Mouse (Mus musculus): ENCODE data around the gene Rab3gap1. TPM values are rescaled to one million over a fixed set of nuclear protein-coding genes. Genes with fewer than 3 reads are reported as not detected.
A peak's percentile ranks its signal among the peaks of the same experiment; 100 is the strongest.
"Not testable (repeated sequence)": the region's sequence is repeated elsewhere in the genome, so short reads cannot be mapped to it uniquely, and the experiment has no call there.

Gene Rab3gap1
- total and polyA plus RNA-seq, 2 experiments = 11.9 to 26.0 TPM

GRCm38 (mm10) chr1:127946615-127947249 lies 78.2 kb downstream of the Rab3gap1 start:
- 88% methylated on average over 5 of the region's 5 CpGs for WGBS
- no peak overlapping the region for H3K27ac ChIP-seq (replicated peaks; ENCODE audit: insufficient read depth, low read depth, low read length)
- peaks cover 2% of the 10 kb centered on the region; the same call in 1 of the 2 replicates for H3K4me1 ChIP-seq (ENCODE audit: control insufficient read depth, insufficient read depth, low read length)
- DNase-seq (ENCODE audit: extremely low read depth, low read depth, low spot score) = no peak
- H3K79me2 ChIP-seq (ENCODE audit: control insufficient read depth, insufficient read depth, low read length) = no peaks in the 10 kb centered on the region
- no peak overlapping the region for H3K9ac ChIP-seq (ENCODE audit: low read depth, low read length)
- TF ChIP-seq POLR2A (IDR thresholded peaks at IDR 0.05; ENCODE audit: extremely low read depth, insufficient read depth, low read length) (no peak), CTCF (IDR thresholded peaks at IDR 0.05; ENCODE audit: low read depth, low read length) (no peak)
- H3K27me3 ChIP-seq (ENCODE audit: control insufficient read depth, insufficient read depth, low read length) = no peaks in the 10 kb centered on the region
- peaks cover 13% of the 10 kb centered on the region; the same call in 1 of the 2 replicates for H3K36me3 ChIP-seq (ENCODE audit: control insufficient read depth, insufficient read depth, low read length)
- no peak overlapping the region for H3K4me3 ChIP-seq (ENCODE audit: insufficient read depth, low read depth, low read length)

- Histone ChIP-seq H3K27ac (replicated peaks; ENCODE audit: insufficient read depth, low read depth, low read length) (no peak overlapping the region), H3K9ac (ENCODE audit: low read depth, low read length) (no peak overlapping the region), H3K79me2 (ENCODE audit: control insufficient read depth, insufficient read depth, low read length) (no peaks in the 10 kb centered on the region), H3K4me1 (ENCODE audit: control insufficient read depth, insufficient read depth, low read length) (peaks cover 2% of the 10 kb centered on the region; the same call in 1 of the 2 replicates), H3K4me3 (ENCODE audit: insufficient read depth, low read depth, low read length) (no peak overlapping the region), H3K36me3 (ENCODE audit: control insufficient read depth, insufficient read depth, low read length) (peaks cover 6% of the 10 kb centered on the region; the same call in 1 of the 2 replicates), H3K27me3 (ENCODE audit: control insufficient read depth, insufficient read depth, low read length) (no peaks in the 10 kb centered on the region)
- WGBS = 54% methylated on average over 5 of the region's 5 CpGs
- TF ChIP-seq POLR2A (IDR thresholded peaks at IDR 0.05; ENCODE audit: extremely low read depth, insufficient read depth, low read length) (no peak), CTCF (IDR thresholded peaks at IDR 0.05; ENCODE audit: low read depth, low read length) (no peak)
- peak; percentile 8 for DNase-seq (ENCODE audit: extremely low read depth, low read depth, low spot score)
These were observed 80.2 kb downstream of the Rab3gap1 start for GRCm38 (mm10) chr1:127948748-127949147.

GRCm38 (mm10) chr1:127952276-127952675 lies 83.7 kb downstream of the Rab3gap1 start:
- WGBS = 55% methylated on average over 4 of the region's 4 CpGs
- Histone ChIP-seq H3K4me3 (ENCODE audit: insufficient read depth, low read depth, low read length) (no peak overlapping the region), H3K27me3 (ENCODE audit: control insufficient read depth, insufficient read depth, low read length) (no peaks in the 10 kb centered on the region), H3K36me3 (ENCODE audit: control insufficient read depth, insufficient read depth, low read length) (no peaks in the 10 kb centered on the region), H3K4me1 (ENCODE audit: control insufficient read depth, insufficient read depth, low read length) (no peaks in the 10 kb centered on the region), H3K27ac (replicated peaks; ENCODE audit: insufficient read depth, low read depth, low read length) (no peak overlapping the region), H3K79me2 (ENCODE audit: control insufficient read depth, insufficient read depth, low read length) (no peaks in the 10 kb centered on the region), H3K9ac (ENCODE audit: low read depth, low read length) (no peak overlapping the region)
- DNase-seq (ENCODE audit: extremely low read depth, low read depth, low spot score) = peak; percentile 80
- no peak for TF ChIP-seq CTCF (IDR thresholded peaks at IDR 0.05; ENCODE audit: low read depth, low read length)

- WGBS = 73% methylated on average over 4 of the region's 4 CpGs
- H3K27me3 ChIP-seq (ENCODE audit: control insufficient read depth, insufficient read depth, low read length); H3K79me2 ChIP-seq (ENCODE audit: control insufficient read depth, insufficient read depth, low read length); DNase-seq (ENCODE audit: extremely low read depth, low read depth, low spot score); H3K4me1 ChIP-seq (ENCODE audit: control insufficient read depth, insufficient read depth, low read length); H3K9ac ChIP-seq (ENCODE audit: low read depth, low read length); H3K4me3 ChIP-seq (ENCODE audit: insufficient read depth, low read depth, low read length); H3K36me3 ChIP-seq (ENCODE audit: control insufficient read depth, insufficient read depth, low read length); H3K27ac ChIP-seq (replicated peaks; ENCODE audit: insufficient read depth, low read depth, low read length): not testable (repeated sequence)
These were observed 85.6 kb downstream of the Rab3gap1 start for GRCm38 (mm10) chr1:127954198-127954597.

- TF ChIP-seq CTCF (IDR thresholded peaks at IDR 0.05; ENCODE audit: low read depth, low read length) (no peak), POLR2A (IDR thresholded peaks at IDR 0.05; ENCODE audit: extremely low read depth, insufficient read depth, low read length) (no peak)
- no peaks in the 10 kb centered on the region for H3K27me3 ChIP-seq (ENCODE audit: control insufficient read depth, insufficient read depth, low read length)
- no peak for DNase-seq (ENCODE audit: extremely low read depth, low read depth, low spot score)
- H3K4me1 ChIP-seq (ENCODE audit: control insufficient read depth, insufficient read depth, low read length) = no peaks in the 10 kb centered on the region
- H3K79me2 ChIP-seq (ENCODE audit: control insufficient read depth, insufficient read depth, low read length) = no peaks in the 10 kb centered on the region
- H3K9ac ChIP-seq (ENCODE audit: low read depth, low read length) = no peak overlapping the region
- H3K4me3 ChIP-seq (ENCODE audit: insufficient read depth, low read depth, low read length) = no peak overlapping the region
- WGBS = 90% methylated on average over 4 of the region's 4 CpGs
- H3K27ac ChIP-seq (replicated peaks; ENCODE audit: insufficient read depth, low read depth, low read length) = no peak overlapping the region
- H3K36me3 ChIP-seq (ENCODE audit: control insufficient read depth, insufficient read depth, low read length) = no peaks in the 10 kb centered on the region
These were observed 86.2 kb downstream of the Rab3gap1 start for GRCm38 (mm10) chr1:127954800-127955199.

- H3K79me2 ChIP-seq (ENCODE audit: control insufficient read depth, insufficient read depth, low read length) = no peaks in the 10 kb centered on the region
- no peak overlapping the region for H3K9ac ChIP-seq (ENCODE audit: low read depth, low read length)
- no peak overlapping the region for H3K27ac ChIP-seq (replicated peaks; ENCODE audit: insufficient read depth, low read depth, low read length)
- no peak for DNase-seq (ENCODE audit: extremely low read depth, low read depth, low spot score)
- no peaks in the 10 kb centered on the region for H3K36me3 ChIP-seq (ENCODE audit: control insufficient read depth, insufficient read depth, low read length)
- WGBS = 95% methylated on average over 1 of the region's 1 CpGs
- H3K4me1 ChIP-seq (ENCODE audit: control insufficient read depth, insufficient read depth, low read length) = no peaks in the 10 kb centered on the region
- no peaks in the 10 kb centered on the region for H3K27me3 ChIP-seq (ENCODE audit: control insufficient read depth, insufficient read depth, low read length)
- TF ChIP-seq POLR2A (IDR thresholded peaks at IDR 0.05; ENCODE audit: extremely low read depth, insufficient read depth, low read length) (no peak), CTCF (IDR thresholded peaks at IDR 0.05; ENCODE audit: low read depth, low read length) (no peak)
- H3K4me3 ChIP-seq (ENCODE audit: insufficient read depth, low read depth, low read length) = no peak overlapping the region
These were observed 88.0 kb downstream of the Rab3gap1 start for GRCm38 (mm10) chr1:127956524-127956923.

All from liver, adult 2 months (tissue).